ENCODE assay signal across 15 mouse cellular contexts in genomic region chr6:3745546-3745945, GRCm38 (mm10). TPM values are rescaled to one million over a fixed set of nuclear protein-coding genes. Genes with fewer than 3 reads are reported as not detected.
A peak's percentile ranks its signal among the peaks of the same experiment; 100 is the strongest.
DNase-seq lines count a peak whose midpoint lies in the region; ATAC-seq and TF ChIP-seq lines count a peak whose summit lies in the region.
"Had no signal": no experiment of that assay in that cellular context is flagged by ENCODE, and none has a peak within 500 bp of the region (broad histone marks: within the 10 kb centered on the region; RNA-seq: fewer than 3 reads in every experiment).

No protein-coding gene starts in this region.

- no peak for TF ChIP-seq EP300 in ES-Bruce4 (IDR thresholded peaks at IDR 0.05; ENCODE audit: insufficient read depth, low read depth, low read length)

- no peaks in the 10 kb centered on the region for H3K4me1 ChIP-seq in forebrain, embryonic 14.5 days (ENCODE audit: control insufficient read depth, insufficient read depth, low read length)
- no peaks in the 10 kb centered on the region for H3K4me1 ChIP-seq in forebrain, embryonic 13.5 days
- H3K4me1 ChIP-seq in liver, adult 2 months (ENCODE audit: control insufficient read depth, insufficient read depth, low read length): no peaks in the 10 kb centered on the region; the same call in 1 of the 2 replicates
- H3K4me1 ChIP-seq in liver, embryonic 11.5 days (replicated peaks; ENCODE audit: control insufficient read depth, insufficient read depth, low read length): no peaks in the 10 kb centered on the region
- H3K4me1 ChIP-seq in ES-Bruce4 (ENCODE audit: control insufficient read depth, insufficient read depth, low read length): no peaks in the 10 kb centered on the region
- H3K4me1 ChIP-seq: hindbrain, embryonic 15.5 days; limb, embryonic 15.5 days had no signal

- H3K36me3 ChIP-seq in forebrain, embryonic 14.5 days (ENCODE audit: control insufficient read depth, insufficient read depth, low read length): no peaks in the 10 kb centered on the region
- no peaks in the 10 kb centered on the region for H3K36me3 ChIP-seq in forebrain, embryonic 13.5 days (ENCODE audit: poor library complexity, severe bottlenecking)
- H3K36me3 ChIP-seq in liver, adult 2 months (ENCODE audit: control insufficient read depth, insufficient read depth, low read length): no peaks in the 10 kb centered on the region
- no peaks in the 10 kb centered on the region for H3K36me3 ChIP-seq in liver, embryonic 11.5 days (ENCODE audit: control insufficient read depth, insufficient read depth, low read length)
- H3K36me3 ChIP-seq in ES-Bruce4 (ENCODE audit: control insufficient read depth, insufficient read depth, low read length, poor library complexity, severe bottlenecking): no peaks in the 10 kb centered on the region
- H3K36me3 ChIP-seq: hindbrain, embryonic 15.5 days; limb, embryonic 15.5 days had no signal

- no peaks in the 10 kb centered on the region for H3K27me3 ChIP-seq in forebrain, embryonic 14.5 days (replicated peaks; ENCODE audit: control insufficient read depth, insufficient read depth, low read length)
- H3K27me3 ChIP-seq in forebrain, embryonic 13.5 days: no peaks in the 10 kb centered on the region
- no peaks in the 10 kb centered on the region for H3K27me3 ChIP-seq in liver, adult 2 months (ENCODE audit: control insufficient read depth, insufficient read depth, low read length)
- no peaks in the 10 kb centered on the region for H3K27me3 ChIP-seq in liver, embryonic 11.5 days (replicated peaks; ENCODE audit: control insufficient read depth, insufficient read depth, low read length)
- no peaks in the 10 kb centered on the region for H3K27me3 ChIP-seq in ES-Bruce4 (ENCODE audit: control insufficient read depth, insufficient read depth, low read length, poor library complexity, severe bottlenecking)
- H3K27me3 ChIP-seq: hindbrain, embryonic 15.5 days; limb, embryonic 15.5 days had no signal

- peak; percentile 50 for TF ChIP-seq CTCF in liver, adult 2 months (IDR thresholded peaks at IDR 0.05; ENCODE audit: low read depth, low read length)
- peak; percentile 7 for TF ChIP-seq CTCF in ES-Bruce4 (IDR thresholded peaks at IDR 0.05; ENCODE audit: low read depth, low read length)

- no peak overlapping the region for H3K9ac ChIP-seq in forebrain, embryonic 14.5 days (ENCODE audit: low read length)
- H3K9ac ChIP-seq in forebrain, embryonic 13.5 days: no peak overlapping the region
- no peak overlapping the region for H3K9ac ChIP-seq in liver, adult 2 months (ENCODE audit: low read depth, low read length)
- H3K9ac ChIP-seq in liver, embryonic 11.5 days (ENCODE audit: low read depth, low read length): no peak overlapping the region
- no peak overlapping the region for H3K9ac ChIP-seq in ES-Bruce4 (ENCODE audit: low read depth, poor library complexity, severe bottlenecking)
- H3K9ac ChIP-seq: hindbrain, embryonic 15.5 days; limb, embryonic 15.5 days had no signal

- 39% methylated on average over 2 of the region's 2 CpGs for WGBS in forebrain, embryonic 14.5 days
- 33% methylated on average over 2 of the region's 2 CpGs for WGBS in forebrain, embryonic 13.5 days
- 23% methylated on average over 2 of the region's 2 CpGs for WGBS in liver, adult 2 months
- 35% methylated on average over 2 of the region's 2 CpGs for WGBS in liver, embryonic 11.5 days

- no peak overlapping the region for H3K4me3 ChIP-seq in forebrain, embryonic 14.5 days (ENCODE audit: low read depth, low read length)
- no peak overlapping the region for H3K4me3 ChIP-seq in forebrain, embryonic 13.5 days
- H3K4me3 ChIP-seq in liver, adult 2 months (ENCODE audit: insufficient read depth, low read depth, low read length): no peak overlapping the region
- no peak overlapping the region for H3K4me3 ChIP-seq in liver, embryonic 11.5 days (ENCODE audit: low read depth, low read length)
- no peak overlapping the region for H3K4me3 ChIP-seq in ES-Bruce4 (ENCODE audit: low read depth, low read length)
- H3K4me3 ChIP-seq: erythroblast, embryonic 14.5 days; hindbrain, embryonic 15.5 days; limb, embryonic 15.5 days had no signal

- no peak overlapping the region for H3K27ac ChIP-seq in forebrain, embryonic 14.5 days (ENCODE audit: low read depth, low read length)
- no peak overlapping the region for H3K27ac ChIP-seq in forebrain, embryonic 13.5 days
- no peak overlapping the region for H3K27ac ChIP-seq in liver, adult 2 months (replicated peaks; ENCODE audit: insufficient read depth, low read depth, low read length)
- no peak overlapping the region for H3K27ac ChIP-seq in liver, embryonic 11.5 days (ENCODE audit: low read depth, low read length)
- H3K27ac ChIP-seq in ES-Bruce4 (ENCODE audit: insufficient read depth, low read length): no peak overlapping the region
- H3K27ac ChIP-seq: hindbrain, embryonic 15.5 days; limb, embryonic 15.5 days had no signal

- TF ChIP-seq POLR2A in liver, adult 2 months (IDR thresholded peaks at IDR 0.05; ENCODE audit: extremely low read depth, insufficient read depth, low read length): no peak
- TF ChIP-seq POLR2A in ES-Bruce4 (IDR thresholded peaks at IDR 0.05; ENCODE audit: insufficient read depth, low read length): no peak

- H3K79me2 ChIP-seq in liver, adult 2 months (ENCODE audit: control insufficient read depth, insufficient read depth, low read length): no peaks in the 10 kb centered on the region

- no peak overlapping the region for H3K4me2 ChIP-seq in forebrain, embryonic 14.5 days (ENCODE audit: low read length)
- H3K4me2 ChIP-seq in forebrain, embryonic 13.5 days: no peak overlapping the region
- H3K4me2 ChIP-seq in liver, embryonic 11.5 days: no peak overlapping the region
- H3K4me2 ChIP-seq: hindbrain, embryonic 15.5 days; limb, embryonic 15.5 days had no signal

- peak; percentile 48 for DNase-seq in forebrain, embryonic 14.5 days (ENCODE audit: low spot score)
- DNase-seq in liver, adult 2 months (ENCODE audit: extremely low read depth, low read depth, low spot score): peak; percentile 49
- no peak for DNase-seq in liver, embryonic 11.5 days (ENCODE audit: low spot score)
- peak; percentile 51 for DNase-seq in embryo, embryonic 11 days
- DNase-seq in thymus, adult 18-20 months: no peak
- DNase-seq in urinary bladder, postnatal 36 days (ENCODE audit: low spot score in 2 of 2): no peak
- DNase-seq: adrenal gland, adult 8-10 months; cerebellum, adult 2 months; heart, adult 18-20 months had no signal

- no peak for ATAC-seq in forebrain, embryonic 14.5 days
- ATAC-seq in forebrain, embryonic 13.5 days: no peak
- no peak for ATAC-seq in liver, embryonic 11.5 days (replicated peaks; ENCODE audit: low FRiP score)

- no peaks in the 10 kb centered on the region for H3K9me3 ChIP-seq in forebrain, embryonic 14.5 days (replicated peaks; ENCODE audit: control insufficient read depth, low read length)
- H3K9me3 ChIP-seq in forebrain, embryonic 13.5 days (replicated peaks): no peaks in the 10 kb centered on the region
- no peaks in the 10 kb centered on the region for H3K9me3 ChIP-seq in liver, embryonic 11.5 days (ENCODE audit: control insufficient read depth, low read length)
- no peaks in the 10 kb centered on the region for H3K9me3 ChIP-seq in ES-Bruce4 (replicated peaks; ENCODE audit: control insufficient read depth, insufficient read depth, low read length, poor library complexity, severe bottlenecking)
- H3K9me3 ChIP-seq: hindbrain, embryonic 15.5 days; limb, embryonic 15.5 days had no signal

RNA-seq across cellular contexts. Expression of gene Calcr, which starts 19.0 kb away (rescaled TPM):
- 3.9 and 4.2 TPM in 2 replicates for polyA plus RNA-seq in forebrain, embryonic 14.5 days (2014; fragmentation: Nextera tagmentation; extraction: Ambion mirVana)
- polyA plus RNA-seq in forebrain, embryonic 13.5 days (2015; fragmentation: Nextera tagmentation; extraction: Ambion mirVana): 1.8 and 2.0 TPM in 2 replicates
- not detected in 2 replicates for total RNA-seq in liver, adult 2 months (2014; rRNA removed)
- polyA plus RNA-seq in liver, adult 2 months (2012; rRNA removed): not detected in 2 replicates
- polyA plus RNA-seq in liver, embryonic 11.5 days (2014; fragmentation: Nextera tagmentation; extraction: Ambion mirVana): 0.09 and 0.25 TPM in 2 replicates
- polyA plus RNA-seq in ES-Bruce4 (2011; ENCODE audit: insufficient read depth, insufficient read length, low read depth, missing spikeins): 0.18 and 0.28 TPM in 2 replicates
- total RNA-seq: adrenal gland, adult 8-10 months; heart, adult 18-20 months; layer of hippocampus, adult 8-10 months had no signal
- polyA plus RNA-seq: erythroblast, embryonic 14.5 days had no signal

Comparison
In these comparisons a context has a peak if more than half of its experiments do, and no peak if none do; other contexts are left out.
1. DNase-seq: peak in forebrain, embryonic 14.5 days (single experiment), liver, adult 2 months (single experiment) and embryo, embryonic 11 days (single experiment); none in liver, embryonic 11.5 days (single experiment), thymus, adult 18-20 months (0 of 2) and urinary bladder, postnatal 36 days (0 of 2).